Comparison of ENCODE assay signal across 14 mouse cellular contexts in genomic region chr17:44301224-44301811, GRCm38 (mm10).
DNase-seq lines count a peak whose midpoint lies in the region; ATAC-seq and TF ChIP-seq lines count a peak whose summit lies in the region.
"Had no signal": no experiment of that assay in that cellular context is flagged by ENCODE, and none has a peak within 500 bp of the region (broad histone marks: within the 10 kb centered on the region; RNA-seq: fewer than 3 reads in every experiment).

No protein-coding gene starts in this region.

- no peak for TF ChIP-seq CTCF in lung, postnatal 0 days (IDR thresholded peaks at IDR 0.05)

- 53% methylated on average over 17 of the region's 17 CpGs for WGBS in heart, embryonic 10.5 days
- WGBS in embryonic facial prominence, embryonic 10.5 days: 86% methylated on average over 17 of the region's 17 CpGs
- WGBS in intestine, embryonic 15.5 days: 64% methylated on average over 17 of the region's 17 CpGs
- WGBS in lung, postnatal 0 days: 42% methylated on average over 17 of the region's 17 CpGs
- 90% methylated on average over 17 of the region's 17 CpGs for WGBS in midbrain, embryonic 10.5 days

- DNase-seq in heart, embryonic 10.5 days (ENCODE audit: low spot score): no peak
- DNase-seq in heart, adult 18-20 months: no peak
- DNase-seq in embryonic facial prominence, embryonic 10.5 days (ENCODE audit: low spot score): no peak
- peak; percentile 75 for DNase-seq in lung, postnatal 0 days (ENCODE audit: low spot score)
- DNase-seq in midbrain, embryonic 10.5 days (ENCODE audit: low spot score): no peak
- DNase-seq in thymus, postnatal 10 days (ENCODE audit: low spot score in 2 of 2): no peak
- no peak for DNase-seq in thymus, postnatal 36 days
- DNase-seq: cerebellum, adult 2 months; layer of hippocampus, adult 9-11 months; retina, postnatal 1 day; thymus, postnatal 14 days had no signal

- H3K36me3 ChIP-seq in heart, embryonic 10.5 days: no peaks in the 10 kb centered on the region
- H3K36me3 ChIP-seq in embryonic facial prominence, embryonic 10.5 days (replicated peaks): no peaks in the 10 kb centered on the region
- no peaks in the 10 kb centered on the region for H3K36me3 ChIP-seq in intestine, embryonic 15.5 days
- no peaks in the 10 kb centered on the region for H3K36me3 ChIP-seq in lung, postnatal 0 days (ENCODE audit: insufficient read depth, low read length)
- H3K36me3 ChIP-seq in midbrain, embryonic 10.5 days: no peaks in the 10 kb centered on the region
- H3K36me3 ChIP-seq: G1E had no signal

- H3K9ac ChIP-seq in intestine, embryonic 15.5 days: no peak overlapping the region
- no peak overlapping the region for H3K9ac ChIP-seq in lung, postnatal 0 days (replicated peaks; ENCODE audit: low read depth)

- peak overlapping the region; percentile 34 for H3K4me3 ChIP-seq in heart, embryonic 10.5 days
- H3K4me3 ChIP-seq in embryonic facial prominence, embryonic 10.5 days: no peak overlapping the region
- H3K4me3 ChIP-seq in intestine, embryonic 15.5 days (replicated peaks): no peak overlapping the region
- no peak overlapping the region; the same call in 1 of the 2 replicates for H3K4me3 ChIP-seq in lung, postnatal 0 days (ENCODE audit: low read depth, low read length)
- no peak overlapping the region for H3K4me3 ChIP-seq in midbrain, embryonic 10.5 days

- peak overlapping the region; percentile 64 for H3K27ac ChIP-seq in heart, embryonic 10.5 days
- peak overlapping the region; percentile 72 for H3K27ac ChIP-seq in embryonic facial prominence, embryonic 10.5 days (replicated peaks)
- H3K27ac ChIP-seq in intestine, embryonic 15.5 days: peak overlapping the region; percentile 22; the same call in 1 of the 2 replicates
- H3K27ac ChIP-seq in lung, postnatal 0 days (ENCODE audit: low read length): peak overlapping the region; percentile 60
- H3K27ac ChIP-seq in midbrain, embryonic 10.5 days (replicated peaks): no peak overlapping the region

- peaks cover 18% of the 10 kb centered on the region for H3K4me1 ChIP-seq in heart, embryonic 10.5 days
- peaks cover 22% of the 10 kb centered on the region for H3K4me1 ChIP-seq in embryonic facial prominence, embryonic 10.5 days
- H3K4me1 ChIP-seq in intestine, embryonic 15.5 days (replicated peaks): peaks cover 11% of the 10 kb centered on the region; the same call in 1 of the 2 replicates
- no peaks in the 10 kb centered on the region; the same call in 1 of the 2 replicates for H3K4me1 ChIP-seq in lung, postnatal 0 days (ENCODE audit: insufficient read depth, low read depth, low read length)
- peaks cover 12% of the 10 kb centered on the region for H3K4me1 ChIP-seq in midbrain, embryonic 10.5 days

- H3K27me3 ChIP-seq in heart, embryonic 10.5 days (ENCODE audit: insufficient read depth, poor library complexity, severe bottlenecking): peaks cover 18% of the 10 kb centered on the region
- no peaks in the 10 kb centered on the region for H3K27me3 ChIP-seq in embryonic facial prominence, embryonic 10.5 days (replicated peaks; ENCODE audit: low read depth, poor library complexity, severe bottlenecking)
- H3K27me3 ChIP-seq in intestine, embryonic 15.5 days (replicated peaks): no peaks in the 10 kb centered on the region
- H3K27me3 ChIP-seq in lung, postnatal 0 days (replicated peaks; ENCODE audit: insufficient read depth, low read length): no peaks in the 10 kb centered on the region
- no peaks in the 10 kb centered on the region for H3K27me3 ChIP-seq in midbrain, embryonic 10.5 days (ENCODE audit: low read depth, poor library complexity, severe bottlenecking)

- H3K9me3 ChIP-seq in heart, embryonic 10.5 days: no peaks in the 10 kb centered on the region
- no peaks in the 10 kb centered on the region for H3K9me3 ChIP-seq in embryonic facial prominence, embryonic 10.5 days
- H3K9me3 ChIP-seq in intestine, embryonic 15.5 days: no peaks in the 10 kb centered on the region
- no peaks in the 10 kb centered on the region for H3K9me3 ChIP-seq in lung, postnatal 0 days (ENCODE audit: low read length)
- no peaks in the 10 kb centered on the region for H3K9me3 ChIP-seq in midbrain, embryonic 10.5 days (replicated peaks)

- 0 out of 2 replicates have a peak, but pooled peaks have one; percentile 16 for TF ChIP-seq EP300 in lung, postnatal 0 days (IDR thresholded peaks at IDR 0.05)

- H3K4me2 ChIP-seq in intestine, embryonic 15.5 days (replicated peaks): peak overlapping the region; percentile 32
- H3K4me2 ChIP-seq in lung, postnatal 0 days (replicated peaks; ENCODE audit: low read depth, low read length): peak overlapping the region; percentile 44
- H3K4me2 ChIP-seq: midbrain, embryonic 11.5 days had no signal

- ATAC-seq in intestine, embryonic 15.5 days: peak; percentile 61
- ATAC-seq in lung, postnatal 0 days: peak; percentile 88
